Mouse (Mus musculus) intestine, postnatal 0 days (tissue): ENCODE data around the gene Gm47791. TPM values are rescaled to one million over a fixed set of nuclear protein-coding genes. Genes with fewer than 3 reads are reported as not detected.

Experiments
- ATAC-seq: fragments of 200-750 bp; cut with Nextera tagmentation; 2 replicates; pipeline ENCODE4 v1.8.0; 2017; ENCODE audit warnings: mild to moderate bottlenecking, moderate TSS enrichment, moderate library complexity
- H3K27ac ChIP-seq: fragments of 300-500 bp; sonication (generic); 2 replicates; pipeline ENCODE4 v1.5.1; 2014; ENCODE audit warnings: mild to moderate bottlenecking, low read depth, low read length, moderate library complexity
- H3K27me3 ChIP-seq: fragments of 300-500 bp; sonication (generic); replicated peaks from 2 replicates; pipeline ENCODE4 v1.6.1; 2014; ENCODE audit warnings: low read length, mixed read lengths; ENCODE audit not compliant: control insufficient read depth, insufficient read depth
- H3K36me3 ChIP-seq: fragments of 300-500 bp; sonication (generic); 2 replicates; pipeline ENCODE4 v1.6.1; 2014; ENCODE audit warnings: mild to moderate bottlenecking, moderate library complexity; ENCODE audit not compliant: control insufficient read depth, insufficient read depth
- H3K4me1 ChIP-seq: fragments of 300-500 bp; sonication (generic); replicated peaks from 2 replicates; pipeline ENCODE4 v1.6.1; 2014; ENCODE audit warnings: antibody characterized with exemption, low read length, mixed read lengths; ENCODE audit not compliant: control insufficient read depth, insufficient read depth
- H3K4me2 ChIP-seq: fragments of 300-500 bp; sonication (generic); replicated peaks from 2 replicates; pipeline ENCODE4 v1.6.1; 2014; ENCODE audit warnings: low read depth, mild to moderate bottlenecking, moderate library complexity
- H3K4me3 ChIP-seq: fragments of 300-500 bp; sonication (generic); 2 replicates; pipeline ENCODE4 v1.5.1; 2014; ENCODE audit warnings: low read depth, low read length
- H3K9ac ChIP-seq: fragments of 300-500 bp; sonication (generic); 2 replicates; pipeline ENCODE4 v1.6.1; 2014; ENCODE audit warnings: mild to moderate bottlenecking, low read depth, low read length
- H3K9me3 ChIP-seq: fragments of 300-500 bp; sonication (generic); 2 replicates; pipeline ENCODE4 v1.6.1; 2016; ENCODE audit warnings: mixed run types; ENCODE audit not compliant: control insufficient read depth
- CTCF ChIP-seq: sonication (generic); IDR thresholded peaks from 2 replicates; pipeline ENCODE4 v1.5.1; 2016; ENCODE audit warnings: low read depth, mild to moderate bottlenecking, control low read depth, antibody characterized with exemption, moderate library complexity
- WGBS: fragments of 180-500 bp; shearing (Covaris S2); extraction: QIAGEN DNeasy Blood & Tissue Kit; methylation state at CpG from one replicate; pipeline ENCODE4 v1.1.7; 2014; 5-methylcytosine and 5-hydroxymethylcytosine counted together
- polyA plus RNA-seq: library from polyadenylated mRNA; unstranded; fragments of >200 nt; fragmentation: Nextera tagmentation; extraction: Ambion mirVana; gene quantifications from 2 replicates; pipeline ENCODE4 v1.2.1, GENCODE M21; 2015

Gm47791 gene
- not detected in 2 replicates for polyA plus RNA-seq

DNA sequence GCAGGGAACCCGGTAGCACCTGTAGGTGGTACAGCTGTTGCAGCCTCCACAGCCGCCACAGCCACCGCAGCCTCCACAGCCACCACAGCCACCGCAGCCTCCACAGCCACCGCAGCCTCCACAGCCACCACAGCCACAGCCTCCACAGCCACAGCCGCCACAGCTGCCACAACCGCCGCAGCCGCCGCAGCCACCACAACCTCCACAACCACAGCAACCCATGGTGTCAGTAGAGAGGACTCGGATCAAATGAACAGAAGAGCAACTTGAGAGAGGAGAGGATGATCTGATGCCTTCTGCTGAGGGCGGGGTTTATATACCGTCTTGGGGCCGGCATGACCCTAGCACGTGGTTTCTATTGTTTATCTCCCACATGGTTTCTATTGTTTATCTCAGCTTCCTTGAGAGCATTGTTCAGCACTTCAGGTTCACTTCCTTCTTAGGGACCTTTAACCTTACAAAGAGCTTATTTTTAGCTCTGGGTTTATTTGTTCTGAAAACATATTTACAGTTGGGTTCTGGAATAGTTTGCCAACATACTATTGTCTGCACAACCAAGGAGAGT, at the start of gene Gm47791:
Gene Gm47791, minus strand, starts transcription at position 222 of the 565 bp plus-strand sequence.
- WGBS = 76% methylated on average over 15 of the region's 15 CpGs
- H3K4me3 ChIP-seq = no peak within 1 kb of the TSS
- H3K27ac ChIP-seq = no peak within 1 kb of the TSS
- H3K9me3 ChIP-seq = no peaks in the 10 kb centered on the region
- no peaks in the 10 kb centered on the region for H3K36me3 ChIP-seq
- H3K4me2 ChIP-seq = no peak within 1 kb of the TSS
- no peaks in the 10 kb centered on the region for H3K4me1 ChIP-seq
- H3K27me3 ChIP-seq = no peaks in the 10 kb centered on the region
- ATAC-seq = no peak
- no peak within 1 kb of the TSS for H3K9ac ChIP-seq
- no peak for TF ChIP-seq CTCF

GRCm38 (mm10) chr1:82820626-82821186, 49.7 kb upstream of the Gm47791 start:
- TF ChIP-seq CTCF = no peak
- no peak for ATAC-seq
- no peaks in the 10 kb centered on the region for H3K9me3 ChIP-seq
- H3K4me1 ChIP-seq = no peaks in the 10 kb centered on the region; the same call in 1 of the 2 replicates
- WGBS = 53% methylated on average over 3 of the region's 3 CpGs
- H3K4me2 ChIP-seq = peak overlapping the region; percentile 46; the same call in 1 of the 2 replicates
- no peak overlapping the region for H3K27ac ChIP-seq
- H3K4me3 ChIP-seq = no peak overlapping the region
- H3K9ac ChIP-seq = no peak overlapping the region
- H3K36me3 ChIP-seq = no peaks in the 10 kb centered on the region
- no peaks in the 10 kb centered on the region for H3K27me3 ChIP-seq

DNA sequence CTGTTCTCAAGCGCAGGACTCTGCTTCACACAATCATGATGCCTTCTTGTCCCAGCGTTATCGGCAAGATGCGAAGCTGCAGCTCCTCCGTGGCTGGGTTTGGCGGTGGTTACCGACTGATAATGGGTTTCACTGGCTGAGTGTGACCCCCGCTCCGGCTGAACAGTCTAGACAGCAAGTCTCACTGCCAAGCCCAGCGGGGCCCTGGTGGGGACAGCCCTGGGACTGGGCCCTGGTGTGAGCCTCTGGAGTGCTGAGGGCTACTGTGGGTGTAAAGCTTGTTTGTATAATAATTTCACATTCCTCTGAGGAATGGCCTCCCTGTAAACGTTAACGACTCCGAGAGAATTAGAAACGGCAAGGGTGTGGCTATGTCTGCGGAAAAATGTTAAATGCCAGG, 49.1 kb upstream of the Gm47791 start:
- Histone ChIP-seq H3K4me1 (no peaks in the 10 kb centered on the region; the same call in 1 of the 2 replicates), H3K4me3 (no peak overlapping the region), H3K4me2 (peak overlapping the region; percentile 46), H3K36me3 (no peaks in the 10 kb centered on the region), H3K9me3 (no peaks in the 10 kb centered on the region), H3K9ac (no peak overlapping the region), H3K27ac (0 out of 2 replicates have a peak overlapping the region, but pooled peaks have one; percentile 37), H3K27me3 (no peaks in the 10 kb centered on the region)
- TF ChIP-seq CTCF = no peak
- no peak for ATAC-seq
- WGBS = 24% methylated on average over 15 of the region's 15 CpGs

DNA sequence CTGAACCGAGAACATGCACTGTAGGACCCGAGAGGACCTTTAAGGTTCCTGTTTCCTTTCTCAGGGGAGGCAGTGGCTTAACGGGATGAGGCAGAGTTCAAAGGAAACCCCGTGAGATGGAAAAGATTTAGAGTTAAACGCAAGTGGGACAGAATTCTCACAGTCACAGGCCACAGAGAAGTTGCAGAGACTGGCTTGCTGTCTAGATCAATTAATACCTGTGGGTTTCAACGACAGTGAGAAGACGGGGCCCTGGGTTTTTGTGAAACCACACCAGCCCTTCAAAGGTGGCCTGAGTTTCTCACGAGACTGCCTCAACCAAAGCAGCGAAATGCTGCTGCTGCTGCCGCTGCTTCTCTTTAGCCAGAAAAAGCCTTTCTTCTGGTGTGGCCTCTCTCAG, 48.3 kb upstream of the Gm47791 start:
- no peak for TF ChIP-seq CTCF
- WGBS = 60% methylated on average over 10 of the region's 10 CpGs
- H3K9ac ChIP-seq = no peak overlapping the region

GRCm38 (mm10) chr1:82815941-82816716, 45.1 kb upstream of the Gm47791 start:
- Histone ChIP-seq H3K4me2 (peak overlapping the region; percentile 3; the same call in 1 of the 2 replicates), H3K4me1 (peaks cover 3% of the 10 kb centered on the region), H3K9me3 (no peaks in the 10 kb centered on the region), H3K27me3 (no peaks in the 10 kb centered on the region), H3K9ac (no peak overlapping the region), H3K4me3 (no peak overlapping the region), H3K36me3 (no peaks in the 10 kb centered on the region), H3K27ac (peak overlapping the region; percentile 84)
- peak; percentile 98 for ATAC-seq
- 38% methylated on average over 17 of the region's 17 CpGs for WGBS
- TF ChIP-seq CTCF = no peak

More for the DNA sequence above, 48.3 kb upstream of the Gm47791 start:
- Histone ChIP-seq H3K36me3 (no peaks in the 10 kb centered on the region), H3K27ac (no peak overlapping the region), H3K4me2 (no peak overlapping the region), H3K4me1 (peaks cover 3% of the 10 kb centered on the region), H3K27me3 (no peaks in the 10 kb centered on the region), H3K9me3 (no peaks in the 10 kb centered on the region), H3K4me3 (no peak overlapping the region)
- ATAC-seq = no peak

DNA sequence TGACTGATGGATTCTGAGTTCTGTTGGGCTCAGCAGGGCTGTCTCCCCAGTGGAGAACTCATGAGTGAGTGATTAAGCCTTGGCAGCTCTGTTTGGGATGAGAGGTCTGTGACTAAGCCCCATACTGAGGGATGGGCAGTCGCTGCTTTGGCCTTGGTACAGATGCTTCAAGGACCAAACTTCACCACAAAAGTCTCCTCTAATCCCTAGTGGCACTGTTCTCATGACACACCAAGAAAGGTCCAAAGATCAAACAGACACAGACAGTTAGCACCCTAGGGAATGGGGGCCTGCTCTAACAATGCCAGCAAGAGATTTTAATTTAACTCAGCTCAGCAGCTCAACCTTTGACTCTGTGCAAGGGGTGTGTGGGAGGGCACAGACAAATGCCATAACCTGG, 40.7 kb upstream of the Gm47791 start:
- no peak for TF ChIP-seq CTCF

More for the DNA sequence above, 40.7 kb upstream of the Gm47791 start:
- no peak overlapping the region; the same call in 1 of the 2 replicates for H3K27ac ChIP-seq
- no peak overlapping the region for H3K4me2 ChIP-seq
- no peak for ATAC-seq
- peaks cover 3% of the 10 kb centered on the region; the same call in 1 of the 2 replicates for H3K4me1 ChIP-seq
- no peaks in the 10 kb centered on the region for H3K9me3 ChIP-seq
- 35% methylated on average over 1 of the region's 1 CpGs for WGBS
- H3K27me3 ChIP-seq = no peaks in the 10 kb centered on the region
- no peaks in the 10 kb centered on the region for H3K36me3 ChIP-seq
- H3K9ac ChIP-seq = no peak overlapping the region
- H3K4me3 ChIP-seq = no peak overlapping the region
